Mouse (Mus musculus): Measurements from ENCODE around the gene Impdh1.
"Not testable (repeated sequence)": the region's sequence is repeated elsewhere in the genome, so short reads cannot be mapped to it uniquely, and the experiment has no call there.

DNA sequence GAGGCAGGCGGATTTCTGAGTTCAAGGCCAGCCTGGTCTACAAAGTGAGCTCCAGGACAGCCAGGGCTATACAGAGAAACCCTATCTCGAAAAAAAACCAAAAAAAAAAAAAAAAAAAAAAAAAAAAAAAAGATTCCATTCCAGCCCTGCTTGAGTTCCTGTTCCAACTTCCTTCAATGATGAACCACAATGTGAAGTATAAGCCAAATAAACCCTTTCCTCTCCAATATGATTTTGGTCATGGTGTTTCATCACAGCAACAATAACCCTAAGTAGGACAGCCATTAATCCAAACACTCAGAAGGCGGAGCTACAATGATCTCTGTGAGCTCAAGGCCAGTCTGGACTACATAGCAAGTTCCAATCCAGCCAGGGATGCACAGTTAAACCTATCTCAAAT lies 1.6 kb upstream of the Impdh1 start:
- not testable (repeated sequence) for TF ChIP-seq CTCF (IDR thresholded peaks at IDR 0.05; ENCODE audit: extremely low read depth, insufficient read length, insufficient replicate concordance, low read depth, low read length); POLR2A (IDR thresholded peaks at IDR 0.05; ENCODE audit: low read depth, low read length)

Data from small intestine, adult 2 months (tissue).